11 mouse cellular contexts compared by ENCODE assay signal in the genomic region with DNA sequence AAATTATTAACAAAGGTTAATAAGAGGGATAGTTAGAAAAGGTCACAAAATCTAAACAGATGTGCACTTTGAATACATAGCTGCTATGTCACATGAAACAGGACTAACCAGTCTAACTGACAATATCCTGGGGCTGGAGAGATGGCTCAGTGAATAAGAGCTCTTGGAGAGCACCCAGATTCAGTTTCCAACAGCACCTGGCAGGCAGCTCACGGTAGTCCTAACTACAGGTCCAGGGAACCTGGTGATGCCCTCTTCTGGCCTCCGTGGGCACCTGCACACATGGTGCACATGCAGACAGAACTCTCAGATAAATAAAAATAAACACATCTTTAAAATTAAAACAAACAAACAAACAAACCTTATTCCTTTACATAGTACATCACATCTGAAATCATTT. TPM values are rescaled to one million over a fixed set of nuclear protein-coding genes. Genes with fewer than 3 reads are reported as not detected.
DNase-seq lines count a peak whose midpoint lies in the region; ATAC-seq lines count a peak whose summit lies in the region.
"Had no signal": no experiment of that assay in that cellular context is flagged by ENCODE, and none has a peak within 500 bp of the region (broad histone marks: within the 10 kb centered on the region; RNA-seq: fewer than 3 reads in every experiment).

No protein-coding gene starts in this region.

- H3K9me3 ChIP-seq in kidney, embryonic 15.5 days (replicated peaks), result no peaks in the 10 kb centered on the region
- no peaks in the 10 kb centered on the region for H3K9me3 ChIP-seq in liver, embryonic 13.5 days (replicated peaks)
- H3K9me3 ChIP-seq: embryonic facial prominence, embryonic 13.5 days; intestine, embryonic 15.5 days had no signal

- no peak overlapping the region for H3K4me3 ChIP-seq in kidney, embryonic 15.5 days (replicated peaks)
- peak overlapping the region; percentile 0; the same call in 1 of the 2 replicates for H3K4me3 ChIP-seq in liver, embryonic 13.5 days (replicated peaks)
- H3K4me3 ChIP-seq: embryonic facial prominence, embryonic 13.5 days; intestine, embryonic 15.5 days had no signal

- no peak overlapping the region for H3K27ac ChIP-seq in kidney, embryonic 15.5 days
- H3K27ac ChIP-seq in liver, embryonic 13.5 days, result peak overlapping the region; percentile 34; the same call in 1 of the 2 replicates
- H3K27ac ChIP-seq: embryonic facial prominence, embryonic 13.5 days; intestine, embryonic 15.5 days; macrophage had no signal

- no peak for ATAC-seq in kidney, embryonic 15.5 days (replicated peaks; ENCODE audit: low FRiP score)
- no peak for ATAC-seq in liver, embryonic 13.5 days (ENCODE audit: low read depth)
- ATAC-seq: intestine, embryonic 15.5 days had no signal

- peak; percentile 30 to 36 for DNase-seq in cerebellum, postnatal 10 days
- DNase-seq in cerebellum, adult 9-10 months, result no peak
- DNase-seq in kidney, postnatal 36 days, result peak; percentile 36 to 51
- peak; percentile 51 for DNase-seq in ES-CJ7 (ENCODE audit: low read depth, low spot score)
- no peak for DNase-seq in liver, embryonic 13.5 days
- no peak for DNase-seq in left cerebral cortex, postnatal 36 days (ENCODE audit: low spot score in 2 of 2)
- DNase-seq in lung, postnatal 36 days, result no peak

- H3K27me3 ChIP-seq in kidney, embryonic 15.5 days, result no peaks in the 10 kb centered on the region
- H3K27me3 ChIP-seq in liver, embryonic 13.5 days, result no peaks in the 10 kb centered on the region
- H3K27me3 ChIP-seq: embryonic facial prominence, embryonic 13.5 days; intestine, embryonic 15.5 days had no signal

- intact Hi-C loops in left cerebral cortex, postnatal 36 days (cut with DNase I), result no loop called here

- 80% methylated on average over 2 of the region's 2 CpGs for WGBS in kidney, embryonic 15.5 days
- WGBS in liver, embryonic 13.5 days (ENCODE audit: insufficient replicate concordance), result 46% methylated on average over 2 of the region's 2 CpGs

- no peak overlapping the region for H3K9ac ChIP-seq in kidney, embryonic 15.5 days
- no peak overlapping the region for H3K9ac ChIP-seq in liver, embryonic 13.5 days
- H3K9ac ChIP-seq: embryonic facial prominence, embryonic 13.5 days; intestine, embryonic 15.5 days had no signal

- no peak overlapping the region for H3K4me2 ChIP-seq in kidney, embryonic 15.5 days
- peak overlapping the region; percentile 30 for H3K4me2 ChIP-seq in liver, embryonic 13.5 days
- H3K4me2 ChIP-seq: embryonic facial prominence, embryonic 13.5 days; intestine, embryonic 15.5 days had no signal

- H3K36me3 ChIP-seq in kidney, embryonic 15.5 days, result peaks cover 23% of the 10 kb centered on the region
- H3K36me3 ChIP-seq in liver, embryonic 13.5 days, result peaks cover 46% of the 10 kb centered on the region

- peaks cover 18% of the 10 kb centered on the region for H3K4me1 ChIP-seq in kidney, embryonic 15.5 days
- peaks cover 66% of the 10 kb centered on the region for H3K4me1 ChIP-seq in liver, embryonic 13.5 days (replicated peaks)

RNA-seq across cellular contexts. Expression of a gene that starts 4.0 kb away (rescaled TPM):
- polyA plus RNA-seq in kidney, embryonic 15.5 days (2015; fragmentation: Nextera tagmentation; extraction: Ambion mirVana), result 36.4 and 40.8 TPM in 2 replicates
- 29.6 and 32.1 TPM in 2 replicates for polyA plus RNA-seq in liver, embryonic 13.5 days (2015; fragmentation: Nextera tagmentation; extraction: Ambion mirVana)
- total RNA-seq in left cerebral cortex, postnatal 36 days (2021), result 10 to 100 TPM; 80.3 to 85.1 TPM

Comparison
In these comparisons a context has a peak if more than half of its experiments do, and no peak if none do; other contexts are left out.
1. DNase-seq: peak in cerebellum, postnatal 10 days (2 of 2), kidney, postnatal 36 days (2 of 2) and ES-CJ7 (single experiment); none in cerebellum, adult 9-10 months (single experiment), liver, embryonic 13.5 days (single experiment), left cerebral cortex, postnatal 36 days (0 of 2) and lung, postnatal 36 days (single experiment).